Mouse (Mus musculus): ENCODE data around the gene Ldlrad3.
A peak's percentile ranks its signal among the peaks of the same experiment; 100 is the strongest.

The Ldlrad3 gene

GRCm38 (mm10) chr2:102185951-102186561 lies at the start of gene Ldlrad3:
Ldlrad3 (minus strand) TSS chr2:102186385.
- peak; percentile 72 for DNase-seq (ENCODE audit: low read depth, low spot score)

- no peak for DNase-seq (ENCODE audit: low read depth, low spot score)
Measured at GRCm38 (mm10) chr2:102231470-102231869, 45.3 kb upstream of the Ldlrad3 start.

GRCm38 (mm10) chr2:102229126-102229525 lies 42.9 kb upstream of the Ldlrad3 start:
- no peak for DNase-seq (ENCODE audit: low read depth, low spot score)

- no peak for DNase-seq (ENCODE audit: low read depth, low spot score)
Measured at GRCm38 (mm10) chr2:102228331-102228730, 42.1 kb upstream of the Ldlrad3 start.

- no peak for DNase-seq (ENCODE audit: low read depth, low spot score)
Measured at GRCm38 (mm10) chr2:102227839-102228238, 41.7 kb upstream of the Ldlrad3 start.

- no peak for DNase-seq (ENCODE audit: low read depth, low spot score)
Measured at GRCm38 (mm10) chr2:102226274-102226673, 40.1 kb upstream of the Ldlrad3 start.

- DNase-seq (ENCODE audit: low read depth, low spot score) = no peak
Measured at GRCm38 (mm10) chr2:102223355-102224128, 37.4 kb upstream of the Ldlrad3 start.

- no peak for DNase-seq (ENCODE audit: low read depth, low spot score)
Measured at GRCm38 (mm10) chr2:102222749-102223148, 36.6 kb upstream of the Ldlrad3 start.

GRCm38 (mm10) chr2:102216817-102217216 lies 30.6 kb upstream of the Ldlrad3 start:
- no peak for DNase-seq (ENCODE audit: low read depth, low spot score)

GRCm38 (mm10) chr2:102212096-102212495 lies 25.9 kb upstream of the Ldlrad3 start:
- DNase-seq (ENCODE audit: low read depth, low spot score) = no peak

GRCm38 (mm10) chr2:102205672-102206399 lies 19.7 kb upstream of the Ldlrad3 start:
- no peak for DNase-seq (ENCODE audit: low read depth, low spot score)

GRCm38 (mm10) chr2:102203478-102203877 lies 17.3 kb upstream of the Ldlrad3 start:
- DNase-seq (ENCODE audit: low read depth, low spot score) = no peak

GRCm38 (mm10) chr2:102202211-102202770 lies 16.1 kb upstream of the Ldlrad3 start:
- no peak for DNase-seq (ENCODE audit: low read depth, low spot score)

- DNase-seq (ENCODE audit: low read depth, low spot score) = no peak
Measured at GRCm38 (mm10) chr2:102201198-102201948, 15.2 kb upstream of the Ldlrad3 start.

- DNase-seq (ENCODE audit: low read depth, low spot score) = no peak
Measured at GRCm38 (mm10) chr2:102197332-102197731, 11.1 kb upstream of the Ldlrad3 start.

- DNase-seq (ENCODE audit: low read depth, low spot score) = no peak
Measured at GRCm38 (mm10) chr2:102196709-102197108, 10.5 kb upstream of the Ldlrad3 start.

GRCm38 (mm10) chr2:102195494-102195893 lies 9.3 kb upstream of the Ldlrad3 start:
- no peak for DNase-seq (ENCODE audit: low read depth, low spot score)

- DNase-seq (ENCODE audit: low read depth, low spot score) = no peak
Measured at GRCm38 (mm10) chr2:102194247-102194646, 8.1 kb upstream of the Ldlrad3 start.

- no peak for DNase-seq (ENCODE audit: low read depth, low spot score)
Measured at GRCm38 (mm10) chr2:102192943-102193820, 7.0 kb upstream of the Ldlrad3 start.

GRCm38 (mm10) chr2:102191736-102192135 lies 5.6 kb upstream of the Ldlrad3 start:
- DNase-seq (ENCODE audit: low read depth, low spot score) = no peak
